Mouse (Mus musculus): ENCODE results near the gene Ift20.

The Ift20 gene

DNA sequence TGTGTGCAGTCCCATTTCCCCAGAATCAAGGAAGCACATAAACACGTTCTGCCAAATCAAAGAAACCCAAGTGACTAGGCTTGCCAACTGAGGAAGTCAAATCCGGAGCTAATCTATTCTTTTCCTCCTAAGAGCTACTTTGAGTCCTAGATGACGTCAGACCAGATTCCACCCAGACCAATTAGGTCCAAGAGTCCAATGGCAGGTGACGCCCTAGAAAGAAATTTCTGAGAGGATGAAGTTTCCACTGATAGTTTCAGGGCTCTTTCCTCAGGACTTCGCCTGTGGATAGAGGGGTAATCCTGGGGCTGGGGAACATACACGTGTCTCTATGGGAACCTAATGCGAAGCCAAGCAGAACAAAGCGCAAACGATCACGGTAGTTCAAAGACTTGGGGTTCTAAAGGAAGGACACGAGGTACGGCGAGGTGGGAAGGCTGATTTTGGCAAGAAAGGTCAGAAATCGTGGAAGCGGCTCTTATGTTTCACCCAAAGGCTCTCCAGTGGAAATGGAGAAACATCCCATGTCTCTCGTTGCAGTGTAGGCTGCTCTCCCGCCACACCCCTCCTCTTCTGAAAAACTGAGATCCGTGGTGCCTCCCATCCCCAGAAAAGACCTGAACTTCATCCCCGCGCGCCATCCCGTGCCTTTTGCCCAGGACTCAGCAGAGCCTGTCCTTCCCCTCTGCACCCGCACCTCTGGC, 633 bp upstream of the Ift20 start:
- H3K36me3 ChIP-seq (ENCODE audit: control insufficient read depth, insufficient read depth, low read length, poor library complexity, severe bottlenecking): peaks cover 1% of the 10 kb centered on the region; the same call in 1 of the 2 replicates
- H3K27me3 ChIP-seq (ENCODE audit: control insufficient read depth, insufficient read depth, low read length, poor library complexity, severe bottlenecking): no peaks in the 10 kb centered on the region
- DNase-seq (ENCODE audit: low read depth, low spot score): peak; percentile 44

DNA sequence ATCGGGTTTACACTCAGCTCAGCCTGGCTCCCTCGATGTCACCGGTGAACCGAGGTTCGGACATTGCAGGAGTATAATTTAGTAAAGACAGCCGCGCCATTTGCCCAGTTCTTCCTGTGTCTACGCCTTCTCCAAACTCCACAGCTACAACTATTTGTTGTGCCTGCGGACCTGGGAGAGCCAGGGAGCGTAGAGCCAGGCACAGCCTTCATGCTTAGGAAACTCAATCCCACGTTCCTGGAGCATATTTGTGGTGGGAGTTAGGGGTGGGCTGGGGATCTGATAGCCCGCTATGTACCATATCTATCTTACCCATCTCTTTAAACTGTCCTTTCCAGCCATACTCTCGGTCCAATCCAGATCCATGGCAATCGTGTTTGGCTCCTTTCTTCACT, 526 bp downstream of the Ift20 start:
- no peak for DNase-seq (ENCODE audit: low read depth, low spot score)
- Histone ChIP-seq H3K36me3 (ENCODE audit: control insufficient read depth, insufficient read depth, low read length, poor library complexity, severe bottlenecking) (peaks cover 1% of the 10 kb centered on the region; the same call in 1 of the 2 replicates), H3K27me3 (ENCODE audit: control insufficient read depth, insufficient read depth, low read length, poor library complexity, severe bottlenecking) (no peaks in the 10 kb centered on the region)

DNA sequence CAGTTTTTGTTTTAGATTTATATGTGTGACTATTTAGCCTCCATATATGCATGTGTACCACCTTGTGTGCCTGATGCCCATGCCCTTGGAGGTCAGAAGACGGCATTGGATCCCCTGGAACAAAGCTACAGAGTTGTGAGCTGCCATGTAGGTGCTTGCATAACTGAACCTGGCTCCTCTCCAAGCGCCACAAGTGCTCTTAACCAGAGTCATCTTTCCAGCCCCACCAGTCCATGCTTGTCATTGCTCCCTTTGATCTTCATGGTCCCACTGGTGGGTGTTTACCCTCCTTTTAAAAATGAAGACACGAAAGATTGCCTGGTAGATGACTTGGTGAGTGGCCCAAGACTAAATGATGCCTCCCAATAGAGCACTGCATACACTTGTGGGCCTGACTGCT, 4.2 kb downstream of the Ift20 start:
- H3K27me3 ChIP-seq (ENCODE audit: control insufficient read depth, insufficient read depth, low read length, poor library complexity, severe bottlenecking): no peaks in the 10 kb centered on the region
- H3K36me3 ChIP-seq (ENCODE audit: control insufficient read depth, insufficient read depth, low read length, poor library complexity, severe bottlenecking): peaks cover 1% of the 10 kb centered on the region; the same call in 1 of the 2 replicates
- DNase-seq (ENCODE audit: low read depth, low spot score): no peak

DNA sequence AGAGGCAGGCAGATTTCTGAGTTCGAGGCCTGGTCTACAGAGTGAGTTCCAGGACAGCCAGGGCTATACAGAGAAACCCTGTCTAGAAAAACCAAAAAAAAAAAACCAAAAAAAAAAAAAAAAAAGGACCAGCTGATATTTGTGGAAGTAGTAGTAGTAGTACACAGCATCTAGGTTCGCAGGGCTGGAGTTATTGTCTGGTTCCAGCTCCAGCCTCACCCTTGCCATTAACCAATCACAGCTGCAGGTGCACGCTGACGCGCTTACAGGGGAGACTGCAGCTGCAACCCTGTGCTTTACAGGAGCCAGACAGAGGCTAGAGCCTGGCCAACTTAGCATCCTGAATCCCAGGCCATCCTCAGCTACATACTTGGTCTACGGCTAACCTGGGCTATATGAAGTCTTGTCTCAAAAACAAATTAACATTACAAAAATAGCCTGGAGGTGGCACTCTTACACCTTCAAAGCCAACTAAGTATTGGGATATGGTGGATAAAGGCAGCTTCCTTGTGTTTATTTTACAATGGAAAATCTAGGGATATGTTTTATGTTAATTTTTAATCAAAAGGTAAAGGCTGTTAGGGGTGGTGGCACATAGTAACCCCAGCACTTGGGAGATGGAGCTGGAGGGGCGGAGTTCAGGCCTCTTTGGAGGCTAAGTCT, 8.4 kb downstream of the Ift20 start:
- DNase-seq (ENCODE audit: low read depth, low spot score): no peak
- Histone ChIP-seq H3K36me3 (ENCODE audit: control insufficient read depth, insufficient read depth, low read length, poor library complexity, severe bottlenecking) (peaks cover 1% of the 10 kb centered on the region; the same call in 1 of the 2 replicates), H3K27me3 (ENCODE audit: control insufficient read depth, insufficient read depth, low read length, poor library complexity, severe bottlenecking) (no peaks in the 10 kb centered on the region)

DNA sequence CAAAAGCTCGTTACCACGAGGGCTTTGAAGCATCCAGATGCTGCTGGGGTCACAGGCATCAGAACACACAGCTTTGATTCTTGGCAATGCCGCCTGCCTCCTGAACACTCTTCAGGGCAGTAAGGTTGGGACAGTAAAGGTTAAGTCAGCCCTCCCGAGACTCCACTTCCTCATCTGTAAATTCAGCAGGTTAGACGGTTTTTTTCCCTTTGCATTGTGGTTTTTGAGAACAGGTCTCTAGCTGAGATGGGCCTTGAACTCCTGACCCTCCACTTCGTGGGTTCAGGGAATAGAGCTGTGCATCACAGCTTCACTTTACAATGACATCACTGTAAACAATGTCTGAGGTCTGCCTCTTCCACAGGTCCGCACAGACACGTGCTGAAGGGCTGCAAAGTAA, 9.0 kb downstream of the Ift20 start:
- H3K27me3 ChIP-seq (ENCODE audit: control insufficient read depth, insufficient read depth, low read length, poor library complexity, severe bottlenecking): no peaks in the 10 kb centered on the region
- no peaks in the 10 kb centered on the region; the same call in 1 of the 2 replicates for H3K36me3 ChIP-seq (ENCODE audit: control insufficient read depth, insufficient read depth, low read length, poor library complexity, severe bottlenecking)
- no peak for DNase-seq (ENCODE audit: low read depth, low spot score)

DNA sequence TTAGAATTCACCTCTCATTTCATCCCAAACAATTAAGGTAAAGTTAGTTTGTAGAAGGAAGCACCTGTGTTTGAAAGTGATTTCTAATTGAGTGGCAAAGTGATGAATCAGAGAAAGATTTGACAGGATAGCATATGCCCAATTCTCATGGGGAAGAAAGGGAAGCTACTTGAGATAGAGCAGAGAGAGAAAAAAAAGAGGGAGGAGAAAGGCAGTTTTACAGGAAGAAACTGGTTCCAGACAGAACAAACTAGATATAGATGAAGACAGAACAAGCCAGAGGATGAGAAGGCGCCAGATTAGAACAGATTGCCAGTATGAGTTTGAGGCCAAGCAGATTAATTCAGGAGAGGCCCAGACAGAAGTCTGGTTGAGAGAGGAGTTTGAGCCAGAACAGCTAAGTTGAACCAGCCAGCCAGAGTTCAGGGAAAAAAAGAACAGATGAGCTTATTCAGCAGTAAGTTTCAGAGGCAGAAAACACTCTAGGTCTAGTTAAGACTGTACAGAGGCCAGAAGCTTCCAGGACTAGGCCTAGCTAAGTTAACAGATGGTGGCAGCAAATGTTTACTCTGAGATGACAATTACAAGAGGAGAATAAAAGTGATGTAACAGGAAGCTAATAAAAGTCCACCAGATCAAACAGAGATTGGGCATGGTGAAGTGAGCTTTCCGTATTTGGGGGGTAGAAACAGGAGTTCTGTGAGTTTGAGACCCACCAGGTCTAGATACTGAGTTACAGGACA, 11.7 kb downstream of the Ift20 start:
- no peak for DNase-seq (ENCODE audit: low read depth, low spot score)
- H3K27me3 ChIP-seq (ENCODE audit: control insufficient read depth, insufficient read depth, low read length, poor library complexity, severe bottlenecking): no peaks in the 10 kb centered on the region
- no peaks in the 10 kb centered on the region for H3K36me3 ChIP-seq (ENCODE audit: control insufficient read depth, insufficient read depth, low read length, poor library complexity, severe bottlenecking)

DNA sequence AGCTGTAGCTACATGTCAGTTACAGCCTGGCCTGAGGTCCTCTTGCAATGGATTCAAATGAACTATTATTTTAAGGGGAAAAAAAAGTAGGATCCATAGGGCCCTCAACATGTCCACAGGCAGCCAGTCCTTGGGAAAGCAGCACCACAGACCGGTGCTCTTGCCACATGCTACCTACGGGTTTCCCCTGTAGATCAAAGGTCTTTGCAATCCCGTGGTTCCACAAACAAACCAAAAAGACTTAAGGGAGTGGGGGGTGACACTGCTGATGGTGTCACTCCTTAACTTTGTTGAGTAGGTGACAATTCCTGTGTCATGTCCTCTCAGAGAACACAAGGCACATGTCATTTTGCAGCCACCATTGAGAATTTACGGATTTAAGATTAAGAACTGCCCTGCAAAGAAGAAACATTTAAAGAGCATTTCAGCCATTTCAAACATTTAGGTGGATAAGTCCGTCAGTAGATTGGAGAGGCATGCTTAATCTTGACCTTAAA, 13.4 kb downstream of the Ift20 start:
- Histone ChIP-seq H3K27me3 (ENCODE audit: control insufficient read depth, insufficient read depth, low read length, poor library complexity, severe bottlenecking) (no peaks in the 10 kb centered on the region), H3K36me3 (ENCODE audit: control insufficient read depth, insufficient read depth, low read length, poor library complexity, severe bottlenecking) (no peaks in the 10 kb centered on the region)
- no peak for DNase-seq (ENCODE audit: low read depth, low spot score)

DNA sequence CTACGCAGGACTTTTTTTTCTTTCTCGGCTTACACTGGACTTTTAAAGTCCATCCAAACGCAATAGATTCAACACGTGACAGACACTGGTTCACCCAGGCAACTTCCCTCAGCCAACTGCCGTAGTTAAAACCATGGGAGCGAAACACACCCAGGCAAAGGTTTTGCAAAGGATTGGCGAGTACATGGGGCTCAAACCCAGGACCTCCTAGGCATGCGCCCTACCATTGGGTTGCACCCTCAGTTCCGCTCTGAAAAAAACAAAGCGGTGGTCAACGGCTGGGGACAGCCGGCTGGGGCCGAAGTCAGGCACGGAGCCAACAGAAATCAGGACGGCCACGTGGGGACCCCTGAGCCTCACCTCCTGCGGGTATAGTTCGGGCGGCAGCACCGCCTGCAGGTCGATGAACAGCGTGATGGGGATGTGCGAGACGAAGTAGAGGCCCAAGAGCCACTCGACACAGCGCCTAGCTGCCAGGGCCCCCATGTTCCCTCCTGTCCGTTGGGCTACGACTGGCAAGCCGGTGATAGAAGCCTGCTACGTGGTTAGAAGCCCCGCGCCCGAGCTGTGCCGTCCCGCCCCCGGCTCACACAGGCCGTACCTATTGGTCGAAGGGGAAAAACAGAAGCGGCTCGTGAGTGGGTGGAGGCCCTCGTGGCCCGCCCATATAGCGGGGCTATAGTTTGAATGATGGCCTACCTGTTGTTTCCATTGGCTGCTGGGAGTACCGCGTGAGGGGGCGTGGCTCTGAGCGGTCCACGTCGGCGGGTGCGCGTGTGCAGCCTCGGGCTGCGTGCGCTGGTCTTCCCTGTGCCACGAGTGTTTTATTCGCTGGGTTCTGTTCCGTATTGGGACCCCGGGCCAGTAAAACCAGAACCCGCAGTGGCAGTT, 14.3 kb downstream of the Ift20 start, which contains the start of gene Tmem97:
Gene Tmem97, minus strand, starts transcription at position 610 of the 891 bp plus-strand sequence.
- no peaks in the 10 kb centered on the region for H3K27me3 ChIP-seq (ENCODE audit: control insufficient read depth, insufficient read depth, low read length, poor library complexity, severe bottlenecking)
- peak; percentile 97 for DNase-seq (ENCODE audit: low read depth, low spot score)
- H3K36me3 ChIP-seq (ENCODE audit: control insufficient read depth, insufficient read depth, low read length, poor library complexity, severe bottlenecking): no peaks in the 10 kb centered on the region

DNA sequence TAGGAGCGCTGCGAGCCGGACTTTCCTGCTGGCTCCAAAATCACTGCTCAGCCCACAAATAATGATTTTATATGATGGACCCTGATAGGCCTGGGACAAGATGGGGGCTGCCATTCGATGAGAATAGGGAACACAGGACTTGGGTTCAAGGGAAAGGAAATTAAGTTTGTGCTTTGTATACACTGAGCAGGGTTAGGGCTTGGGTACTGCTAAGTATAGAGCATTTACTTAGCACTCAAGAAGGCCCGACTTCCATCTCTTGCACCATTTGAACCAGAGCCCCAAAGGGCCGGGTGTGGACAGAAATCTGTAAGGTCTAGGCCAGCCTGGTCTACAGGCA, 14.9 kb downstream of the Ift20 start:
- H3K27me3 ChIP-seq (ENCODE audit: control insufficient read depth, insufficient read depth, low read length, poor library complexity, severe bottlenecking): no peaks in the 10 kb centered on the region
- H3K36me3 ChIP-seq (ENCODE audit: control insufficient read depth, insufficient read depth, low read length, poor library complexity, severe bottlenecking): no peaks in the 10 kb centered on the region
- DNase-seq (ENCODE audit: low read depth, low spot score): no peak

DNA sequence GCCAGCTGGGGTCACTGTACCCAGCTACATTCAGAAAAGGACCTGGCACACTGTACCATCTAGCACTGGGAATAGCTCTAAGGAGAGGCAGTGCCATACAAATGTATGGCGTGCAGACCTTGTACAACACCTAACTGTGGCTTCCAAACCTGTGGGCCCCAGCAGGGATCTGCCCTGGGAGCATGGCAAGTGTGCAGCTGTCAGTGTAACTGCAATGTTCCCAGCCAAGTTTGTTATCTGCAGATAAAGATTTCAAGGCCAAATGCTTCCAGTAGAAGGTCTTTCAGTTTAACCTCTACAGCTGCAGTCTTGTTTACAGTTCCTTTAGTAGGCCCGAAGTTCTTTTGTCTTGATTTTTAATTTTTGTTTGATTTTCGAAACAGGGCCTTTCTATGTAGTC, 19.5 kb downstream of the Ift20 start:
- H3K36me3 ChIP-seq (ENCODE audit: control insufficient read depth, insufficient read depth, low read length, poor library complexity, severe bottlenecking): no peaks in the 10 kb centered on the region
- no peak for DNase-seq (ENCODE audit: low read depth, low spot score)
- no peaks in the 10 kb centered on the region for H3K27me3 ChIP-seq (ENCODE audit: control insufficient read depth, insufficient read depth, low read length, poor library complexity, severe bottlenecking)

DNA sequence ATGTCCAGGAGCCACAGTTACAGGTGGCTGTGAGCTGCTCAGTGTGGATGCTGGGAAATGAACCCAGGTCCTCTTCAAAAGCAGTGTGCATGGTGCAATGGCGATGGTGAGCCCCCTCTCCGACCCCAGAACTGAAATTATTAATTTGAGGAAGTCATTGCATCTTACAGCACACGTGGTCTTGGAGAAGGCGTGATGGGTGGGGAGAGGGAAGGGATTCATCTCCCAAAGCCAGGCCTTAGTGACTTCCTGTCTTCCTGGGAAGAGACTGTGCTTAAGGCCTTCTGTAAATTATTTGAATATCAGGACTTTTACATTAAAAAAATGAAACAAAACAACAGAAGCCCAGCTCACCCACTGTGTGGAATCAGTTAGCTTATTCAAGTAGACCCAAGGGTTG, 19.9 kb downstream of the Ift20 start:
- no peaks in the 10 kb centered on the region for H3K36me3 ChIP-seq (ENCODE audit: control insufficient read depth, insufficient read depth, low read length, poor library complexity, severe bottlenecking)
- no peak for DNase-seq (ENCODE audit: low read depth, low spot score)

DNA sequence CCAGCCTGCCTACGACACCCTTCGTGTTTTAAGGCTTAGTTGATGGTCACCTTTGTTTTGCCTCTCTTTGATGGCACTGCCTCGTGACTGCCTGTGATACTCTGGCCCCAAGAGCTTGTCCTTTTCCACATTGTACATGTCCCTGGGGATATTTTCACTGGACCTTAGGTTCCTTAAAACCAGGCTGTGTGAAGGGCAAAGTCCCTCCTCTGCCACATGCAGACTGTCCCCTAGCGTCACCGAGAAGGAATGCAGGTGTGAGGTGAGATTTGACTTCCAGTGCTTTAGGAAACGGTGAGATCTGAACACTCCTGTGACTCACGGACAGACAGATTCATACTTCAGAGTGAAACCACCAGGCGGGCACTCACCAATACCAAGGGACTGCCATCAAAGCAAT, 21.1 kb downstream of the Ift20 start:
- DNase-seq (ENCODE audit: low read depth, low spot score): no peak
- no peaks in the 10 kb centered on the region for H3K36me3 ChIP-seq (ENCODE audit: control insufficient read depth, insufficient read depth, low read length, poor library complexity, severe bottlenecking)
- no peaks in the 10 kb centered on the region for H3K27me3 ChIP-seq (ENCODE audit: control insufficient read depth, insufficient read depth, low read length, poor library complexity, severe bottlenecking)

More for the DNA sequence above, 19.9 kb downstream of the Ift20 start:
- H3K27me3 ChIP-seq (ENCODE audit: control insufficient read depth, insufficient read depth, low read length, poor library complexity, severe bottlenecking): no peaks in the 10 kb centered on the region

DNA sequence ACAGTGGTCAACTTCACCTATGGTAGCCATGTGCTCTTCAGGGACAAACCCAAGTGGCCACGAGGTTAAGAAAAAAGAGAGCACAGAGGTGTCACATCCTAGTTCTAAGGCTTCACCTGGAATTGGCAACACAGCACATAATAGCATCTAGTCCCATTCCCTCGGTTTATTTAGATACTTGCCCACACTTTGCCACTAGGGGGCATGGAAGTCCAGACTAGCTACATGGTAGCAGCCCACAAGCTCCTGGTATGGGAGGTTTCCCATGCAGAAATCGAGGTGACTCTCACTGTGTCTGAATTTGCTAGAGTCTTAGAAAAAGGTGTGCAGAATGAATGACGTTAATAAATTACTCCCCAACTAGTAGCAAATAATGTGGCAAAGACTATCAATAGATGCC, 24.3 kb downstream of the Ift20 start:
- DNase-seq (ENCODE audit: low read depth, low spot score): peak; percentile 72
- H3K27me3 ChIP-seq (ENCODE audit: control insufficient read depth, insufficient read depth, low read length, poor library complexity, severe bottlenecking): no peaks in the 10 kb centered on the region
- no peaks in the 10 kb centered on the region for H3K36me3 ChIP-seq (ENCODE audit: control insufficient read depth, insufficient read depth, low read length, poor library complexity, severe bottlenecking)

DNA sequence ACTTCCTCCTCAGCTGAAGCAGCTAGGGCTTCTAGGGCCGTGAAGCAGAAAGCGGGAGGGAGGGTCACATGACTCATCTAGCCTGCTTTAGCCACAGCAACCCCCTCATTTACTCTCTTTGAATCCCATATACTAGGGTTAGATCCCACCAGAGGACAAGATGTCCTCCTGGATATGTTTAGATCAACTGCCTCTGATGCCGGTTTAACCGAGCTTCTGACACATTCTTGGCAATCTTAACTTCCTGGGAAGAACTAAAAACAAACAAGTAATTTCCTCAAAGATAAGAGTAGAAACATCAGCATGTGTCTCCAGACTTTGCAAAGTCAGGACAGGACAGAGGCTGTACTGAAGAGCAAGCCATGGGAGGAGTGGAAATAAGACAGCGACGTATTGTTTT, 30.6 kb downstream of the Ift20 start:
- no peak for DNase-seq (ENCODE audit: low read depth, low spot score)
- Histone ChIP-seq H3K27me3 (ENCODE audit: control insufficient read depth, insufficient read depth, low read length, poor library complexity, severe bottlenecking) (no peaks in the 10 kb centered on the region), H3K36me3 (ENCODE audit: control insufficient read depth, insufficient read depth, low read length, poor library complexity, severe bottlenecking) (0 out of 2 replicates have a peak, but pooled peaks cover 2% of the 10 kb centered on the region)
